Mouse (Mus musculus) spleen, adult 2 months (tissue): Measurements from ENCODE around the gene Cdc37. TPM values are rescaled to one million over a fixed set of nuclear protein-coding genes. Genes with fewer than 3 reads are reported as not detected.

ENCODE experiments used
- DNase-seq, 2 experiments: peaks; one replicate each; pipeline versions ENCODE4 v3.0.0 to v3.0.0-alpha.2; 2012 to 2021; ENCODE audit warnings: low spot score in 2 of 2, low read depth in 1 of 2
- H3K27ac ChIP-seq: fragments of 200-500 bp; 2 replicates; pipeline ENCODE4 v1.5.1; 2012; ENCODE audit warnings: low read length, inconsistent platforms; ENCODE audit not compliant: insufficient read depth
- H3K27me3 ChIP-seq: fragments of 200-500 bp; 2 replicates; pipeline ENCODE4 v1.6.1; 2012; ENCODE audit warnings: mild to moderate bottlenecking, moderate library complexity, low read length, inconsistent platforms; ENCODE audit not compliant: control insufficient read depth, insufficient read depth
- H3K36me3 ChIP-seq: fragments of 200-500 bp; 2 replicates; pipeline ENCODE4 v1.6.1; 2012; ENCODE audit warnings: mild to moderate bottlenecking, low read length, inconsistent platforms; ENCODE audit not compliant: control insufficient read depth, insufficient read depth
- H3K4me1 ChIP-seq: fragments of 200-500 bp; 2 replicates; pipeline ENCODE4 v1.6.1; 2011; ENCODE audit warnings: inconsistent platforms; ENCODE audit not compliant: control insufficient read depth, insufficient read depth, insufficient read length
- H3K4me3 ChIP-seq: fragments of 200-500 bp; 2 replicates; pipeline ENCODE4 v1.5.1; 2011; ENCODE audit warnings: mild to moderate bottlenecking, inconsistent platforms; ENCODE audit not compliant: insufficient read depth, insufficient read length; ENCODE audit errors: extremely low read depth
- CTCF ChIP-seq: fragments of 200-500 bp; IDR thresholded peaks from 2 replicates; pipeline ENCODE4 v1.5.1; 2011; ENCODE audit warnings: mild to moderate bottlenecking, inconsistent platforms; ENCODE audit not compliant: insufficient read depth, insufficient read length, insufficient replicate concordance; ENCODE audit errors: extremely low read depth
- POLR2A ChIP-seq: fragments of 200-500 bp; IDR thresholded peaks from 2 replicates; pipeline ENCODE4 v1.6.1; 2011; ENCODE audit warnings: low read depth, low read length, inconsistent platforms
- WGBS: fragments of 180-500 bp; shearing (Covaris S2); methylation state at CpG from one replicate; pipeline ENCODE4 v1.1.7; 2018; 5-methylcytosine and 5-hydroxymethylcytosine counted together
- polyA plus RNA-seq: library from polyadenylated mRNA; depleted of rRNA; stranded (reverse); fragments of >200 nt; gene quantifications from 2 replicates; pipeline ENCODE4 v1.2.3, GENCODE M21; 2012

The Cdc37 gene
- polyA plus RNA-seq, 1 experiment: 44.7 TPM

- TF ChIP-seq CTCF (peak; percentile 45; the same call in 1 of the 2 replicates), POLR2A (no peak)
- Histone ChIP-seq H3K4me3 (no peak overlapping the region), H3K36me3 (peaks cover 25% of the 10 kb centered on the region), H3K27ac (no peak overlapping the region), H3K27me3 (no peaks in the 10 kb centered on the region), H3K4me1 (peaks cover 31% of the 10 kb centered on the region)
- WGBS: 61% methylated on average over 3 of the region's 3 CpGs
- DNase-seq: peak; percentile 59 to 70
Measured at GRCm38 (mm10) chr9:21137229-21137628, 12.6 kb downstream of the Cdc37 start.

GRCm38 (mm10) chr9:21136401-21136800 is 13.4 kb downstream of the Cdc37 start:
- WGBS: 11% methylated on average over 6 of the region's 6 CpGs
- H3K27me3 ChIP-seq: no peaks in the 10 kb centered on the region
- peaks cover 33% of the 10 kb centered on the region for H3K4me1 ChIP-seq
- peak in 1 of 2 experiments; percentile 51 for DNase-seq
- no peak for TF ChIP-seq POLR2A
- TF ChIP-seq CTCF: no peak
- peaks cover 20% of the 10 kb centered on the region for H3K36me3 ChIP-seq
- H3K27ac ChIP-seq: peak overlapping the region; percentile 77
- no peak overlapping the region; the same call in 1 of the 2 replicates for H3K4me3 ChIP-seq

GRCm38 (mm10) chr9:21135941-21136381 is 13.8 kb downstream of the Cdc37 start:
- H3K27ac ChIP-seq: peak overlapping the region; percentile 77
- no peak overlapping the region; the same call in 1 of the 2 replicates for H3K4me3 ChIP-seq
- H3K36me3 ChIP-seq: peaks cover 16% of the 10 kb centered on the region
- WGBS: 6% methylated on average over 1 of the region's 1 CpGs
- peaks cover 33% of the 10 kb centered on the region for H3K4me1 ChIP-seq
- DNase-seq: no peak
- TF ChIP-seq POLR2A: no peak
- TF ChIP-seq CTCF: no peak
- H3K27me3 ChIP-seq: no peaks in the 10 kb centered on the region

GRCm38 (mm10) chr9:21135329-21135890 is 14.4 kb downstream of the Cdc37 start:
- peaks cover 33% of the 10 kb centered on the region for H3K4me1 ChIP-seq
- TF ChIP-seq CTCF: no peak
- no peak for TF ChIP-seq POLR2A
- H3K4me3 ChIP-seq: no peak overlapping the region
- 47% methylated on average over 4 of the region's 4 CpGs for WGBS
- no peak for DNase-seq
- H3K36me3 ChIP-seq: peaks cover 10% of the 10 kb centered on the region
- peak overlapping the region; percentile 56 for H3K27ac ChIP-seq
- no peaks in the 10 kb centered on the region for H3K27me3 ChIP-seq

GRCm38 (mm10) chr9:21134595-21135328 is 15.0 kb downstream of the Cdc37 start:
- peaks cover 33% of the 10 kb centered on the region for H3K4me1 ChIP-seq
- no peak for DNase-seq
- peaks cover 5% of the 10 kb centered on the region for H3K36me3 ChIP-seq
- peak overlapping the region; percentile 36; the same call in 1 of the 2 replicates for H3K27ac ChIP-seq
- TF ChIP-seq POLR2A (no peak), CTCF (no peak)
- no peaks in the 10 kb centered on the region for H3K27me3 ChIP-seq
- H3K4me3 ChIP-seq: no peak overlapping the region
- 63% methylated on average over 9 of the region's 9 CpGs for WGBS

GRCm38 (mm10) chr9:21133064-21133707 is 16.6 kb downstream of the Cdc37 start:
- H3K27me3 ChIP-seq: no peaks in the 10 kb centered on the region
- H3K27ac ChIP-seq: peak overlapping the region; percentile 21; the same call in 1 of the 2 replicates
- TF ChIP-seq POLR2A: no peak
- TF ChIP-seq CTCF: no peak
- H3K36me3 ChIP-seq: no peaks in the 10 kb centered on the region
- 14% methylated on average over 9 of the region's 9 CpGs for WGBS
- no peak for DNase-seq
- H3K4me1 ChIP-seq: peaks cover 33% of the 10 kb centered on the region
- H3K4me3 ChIP-seq: no peak overlapping the region
